Mouse (Mus musculus) layer of hippocampus, adult 11-12 months (tissue): ENCODE results near the gene Mt2.
A peak's percentile ranks its signal among the peaks of the same experiment; 100 is the strongest.
"Not testable (repeated sequence)": the region's sequence is repeated elsewhere in the genome, so short reads cannot be mapped to it uniquely, and the experiment has no call there.

Experiments used
- DNase-seq: peaks from one replicate; pipeline ENCODE4 v3.0.0; 2022; ENCODE audit warnings: low spot score

Mt2 gene

GRCm38 (mm10) chr8:94172075-94172808 lies at the start of gene Mt2:
Gene Mt2, plus strand, starts transcription at chr8:94172664.
- DNase-seq, result peak; percentile 75

GRCm38 (mm10) chr8:94122711-94123468 lies 49.6 kb upstream of the Mt2 start:
- DNase-seq, result peak; percentile 65

DNA sequence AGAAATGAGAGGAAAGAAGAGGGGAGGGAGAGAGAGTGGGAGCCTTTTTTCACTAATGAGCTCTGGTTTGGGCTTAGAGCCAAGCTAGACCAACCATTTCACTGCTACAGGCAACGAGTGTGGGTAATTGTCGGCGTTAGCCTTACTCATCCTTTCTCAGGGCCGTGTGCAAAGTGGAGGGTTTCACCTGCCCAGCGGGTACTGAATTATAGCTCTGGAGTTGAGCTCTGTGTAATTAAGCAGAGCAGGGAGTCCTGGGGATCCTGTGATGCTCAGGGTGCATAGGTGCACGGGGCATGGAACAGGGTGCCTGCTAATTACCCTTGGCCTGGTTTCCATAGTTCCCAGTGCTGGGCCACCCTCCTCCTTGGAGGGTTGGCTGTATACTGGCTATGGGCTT lies 44.8 kb upstream of the Mt2 start:
- no peak for DNase-seq

DNA sequence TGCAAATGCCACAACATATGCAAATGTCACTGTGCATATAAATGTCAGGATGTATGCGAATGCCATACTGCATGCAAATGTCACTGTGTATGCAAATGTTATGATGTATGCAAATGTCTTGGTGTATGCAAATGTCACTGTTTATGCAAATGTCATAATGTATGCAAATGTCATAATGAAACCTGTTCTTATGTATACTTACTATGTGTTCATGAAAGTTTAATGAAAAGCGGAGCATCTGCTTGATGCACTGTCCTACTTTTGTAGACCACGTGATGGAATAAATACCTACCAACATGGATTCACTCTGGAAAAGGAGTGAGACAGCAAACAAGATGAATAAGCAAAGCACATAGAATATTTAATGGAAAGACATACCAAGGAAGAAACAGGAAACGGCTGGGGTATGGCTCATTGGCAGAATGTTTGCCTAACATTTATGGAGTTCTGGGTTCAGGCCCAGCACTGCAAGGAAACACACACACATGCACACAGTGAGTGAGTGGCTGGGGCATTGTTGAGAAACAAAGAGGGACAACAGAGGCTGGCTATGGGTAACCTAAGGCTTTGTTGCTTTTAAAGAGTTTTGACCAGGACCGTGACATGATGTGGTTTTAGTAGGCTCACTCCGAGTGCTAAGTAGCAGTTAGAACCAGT lies 43.2 kb upstream of the Mt2 start:
- no peak for DNase-seq

DNA sequence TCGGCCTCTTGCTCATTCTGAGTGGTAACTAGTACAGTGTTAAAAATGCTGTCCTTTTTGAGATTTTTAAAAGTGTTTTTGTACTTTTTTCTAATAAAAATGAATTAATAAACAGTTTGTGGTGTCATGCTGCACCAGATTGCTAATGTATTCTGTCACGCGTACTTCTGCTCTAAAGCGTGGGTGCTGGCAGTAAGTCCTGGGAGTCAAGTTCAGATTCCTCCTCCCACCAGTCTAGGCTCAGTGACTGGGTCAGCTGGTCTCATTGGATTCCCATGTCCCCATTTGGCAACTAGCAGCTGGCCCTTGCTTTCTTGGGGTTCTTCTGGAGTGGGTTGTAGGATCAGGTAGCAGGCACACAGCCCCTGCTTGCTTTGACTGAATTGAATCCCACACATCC lies 42.3 kb upstream of the Mt2 start:
- no peak for DNase-seq

DNA sequence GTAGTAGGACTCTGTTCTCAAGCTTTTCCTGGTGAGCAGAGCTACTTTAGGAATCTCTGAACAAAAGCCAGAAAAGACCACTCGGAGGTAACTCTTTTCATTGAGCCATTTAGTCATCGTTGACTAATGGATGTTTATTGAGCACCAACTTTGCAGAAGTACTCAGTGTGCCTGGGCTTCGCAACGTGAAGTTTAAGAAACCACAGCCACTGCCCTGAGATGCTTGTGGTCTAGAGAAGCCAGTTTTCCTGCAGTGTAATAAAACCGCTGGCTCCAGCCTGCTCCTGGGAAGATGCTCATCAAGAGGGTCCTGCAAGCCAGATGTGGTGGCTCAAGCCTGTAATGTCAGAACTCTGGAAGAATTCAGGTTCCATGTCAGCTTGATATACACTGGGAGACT lies 40.4 kb upstream of the Mt2 start:
- no peak for DNase-seq

- DNase-seq, result not testable (repeated sequence)
These were observed 37.9 kb upstream of the Mt2 start for GRCm38 (mm10) chr8:94134601-94135000.

GRCm38 (mm10) chr8:94135556-94135955 lies 36.9 kb upstream of the Mt2 start:
- no peak for DNase-seq

- DNase-seq, result no peak
These were observed 36.3 kb upstream of the Mt2 start for GRCm38 (mm10) chr8:94136192-94136591.

GRCm38 (mm10) chr8:94136933-94137332 lies 35.5 kb upstream of the Mt2 start, which contains the start of gene Mt4:
Gene Mt4, plus strand, starts transcription at chr8:94137197.
- no peak for DNase-seq

DNA sequence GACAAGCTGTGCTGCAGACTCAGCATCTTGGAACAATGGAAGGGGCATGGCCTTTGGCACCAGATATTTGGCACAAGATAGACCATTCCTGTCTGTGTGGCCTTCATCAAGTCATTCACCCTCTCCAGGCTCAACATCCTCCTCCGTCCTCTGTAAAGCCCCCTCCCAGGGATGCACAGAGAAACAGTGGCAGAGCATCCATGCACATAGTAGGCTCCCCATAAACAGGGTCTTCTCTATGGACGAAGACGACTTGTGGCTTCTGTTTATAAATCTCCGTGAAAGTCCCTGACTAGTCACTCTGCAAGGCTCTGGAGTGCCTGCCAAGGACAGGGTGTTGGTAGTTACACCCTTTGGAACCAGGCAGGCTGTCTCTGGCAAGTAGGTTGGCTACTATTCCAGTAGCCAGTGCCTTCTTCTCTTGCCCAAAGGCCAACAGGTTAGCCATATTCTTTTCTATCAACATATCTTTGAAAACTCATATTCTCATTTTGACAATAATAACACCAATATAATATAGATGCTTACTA lies 32.1 kb upstream of the Mt2 start:
- no peak for DNase-seq

DNA sequence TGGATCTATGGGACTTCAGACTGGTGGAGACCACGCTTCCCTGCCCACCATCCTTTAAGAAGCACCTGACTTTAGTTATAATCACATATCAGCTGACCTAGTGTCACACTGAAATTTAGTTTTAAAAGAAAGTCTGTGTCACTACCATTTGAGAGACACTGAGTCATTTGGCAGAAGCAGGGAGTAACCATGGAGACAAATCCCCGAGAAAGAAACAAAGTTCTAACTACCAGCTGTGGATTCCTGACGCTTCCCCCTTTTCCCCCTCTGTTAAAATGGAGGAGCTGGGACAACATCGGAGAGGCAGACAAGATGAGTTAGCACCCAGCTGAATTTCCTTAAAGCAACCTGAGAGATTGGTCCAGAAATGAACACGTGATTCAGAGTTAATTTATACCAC lies 24.2 kb upstream of the Mt2 start:
- DNase-seq, result peak; percentile 29

- DNase-seq, result no peak
These were observed 21.5 kb upstream of the Mt2 start for GRCm38 (mm10) chr8:94150925-94151324.

DNA sequence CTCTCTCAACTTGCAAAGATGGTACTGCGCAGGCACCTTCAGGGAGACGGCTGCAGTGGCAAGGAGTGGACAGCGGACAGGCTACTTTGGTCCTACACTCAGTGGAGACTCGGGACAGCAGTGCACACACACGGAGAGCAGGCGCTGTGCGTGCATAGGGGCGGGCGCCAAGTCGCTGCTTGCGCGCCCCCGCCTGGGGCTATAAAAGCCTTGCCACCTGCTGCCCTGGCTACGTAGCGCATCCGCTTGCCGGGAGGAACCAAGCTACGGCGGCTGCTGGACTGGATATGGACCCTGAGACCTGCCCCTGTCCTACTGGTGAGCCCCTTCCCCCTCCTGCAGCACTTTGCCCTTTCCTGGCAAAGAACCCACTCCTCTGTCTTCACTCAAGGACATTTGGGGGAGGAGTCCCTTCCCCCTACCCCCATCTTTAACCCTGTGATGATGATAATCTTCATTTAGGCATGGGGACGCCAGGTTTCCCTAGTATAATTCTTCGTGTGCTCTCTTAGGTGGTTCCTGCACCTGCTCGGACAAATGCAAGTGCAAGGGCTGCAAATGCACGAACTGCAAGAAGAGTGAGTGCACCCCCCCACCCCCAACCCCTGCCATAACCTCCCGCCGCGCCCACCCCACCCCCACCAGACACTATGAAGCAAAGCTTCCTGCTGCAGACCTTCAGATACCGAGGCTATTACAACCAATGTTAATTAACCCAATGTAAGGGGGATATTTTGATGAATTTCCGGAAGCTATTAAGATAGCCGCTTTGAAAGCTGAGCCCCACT lies 19.8 kb upstream of the Mt2 start, which contains the start of gene Mt3:
TSS of gene Mt3 (plus strand) at position 95 of the 788 bp plus-strand sequence.
- peak; percentile 85 for DNase-seq

DNA sequence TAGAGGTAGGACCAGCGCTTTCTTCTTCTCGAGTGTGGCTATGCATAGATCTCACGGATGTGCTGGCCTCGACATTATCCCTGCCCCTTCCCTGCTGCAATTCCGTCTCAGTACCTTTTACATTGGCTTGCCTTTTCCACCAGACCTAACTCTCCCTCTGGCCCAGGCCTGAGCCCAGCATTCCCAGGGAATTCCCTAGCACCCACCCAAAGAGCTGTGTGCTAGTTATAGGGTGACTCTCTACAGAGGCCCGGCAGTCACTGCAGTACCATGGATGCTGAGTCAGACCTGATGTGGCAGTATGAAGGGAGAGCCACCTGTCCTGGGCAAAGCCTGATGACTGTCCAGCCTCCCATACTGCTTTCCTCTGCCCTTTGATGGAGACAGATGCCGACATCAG lies 19.0 kb upstream of the Mt2 start:
- peak; percentile 43 for DNase-seq

DNA sequence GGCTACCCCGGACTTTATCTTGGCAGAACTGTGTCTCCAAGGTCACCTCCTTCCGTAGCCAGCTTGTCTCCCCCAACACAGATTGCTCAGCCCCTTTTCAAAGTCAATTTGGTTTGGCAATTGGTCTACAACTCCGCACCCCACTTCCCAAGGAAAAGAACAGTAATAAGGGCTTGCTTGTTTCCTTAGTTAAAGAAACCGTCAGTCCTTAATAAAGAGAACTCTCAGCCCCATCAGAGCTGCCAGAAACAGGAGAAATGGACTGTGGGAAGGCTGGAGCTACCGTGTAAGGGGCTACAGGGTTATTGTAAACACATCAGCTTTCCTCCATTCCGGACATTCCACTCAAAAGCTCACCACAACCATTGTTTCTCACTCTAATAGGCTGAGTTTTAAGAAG lies 17.9 kb upstream of the Mt2 start:
- DNase-seq, result peak; percentile 39

- DNase-seq, result no peak
These were observed 16.4 kb upstream of the Mt2 start for GRCm38 (mm10) chr8:94156092-94156491.

DNA sequence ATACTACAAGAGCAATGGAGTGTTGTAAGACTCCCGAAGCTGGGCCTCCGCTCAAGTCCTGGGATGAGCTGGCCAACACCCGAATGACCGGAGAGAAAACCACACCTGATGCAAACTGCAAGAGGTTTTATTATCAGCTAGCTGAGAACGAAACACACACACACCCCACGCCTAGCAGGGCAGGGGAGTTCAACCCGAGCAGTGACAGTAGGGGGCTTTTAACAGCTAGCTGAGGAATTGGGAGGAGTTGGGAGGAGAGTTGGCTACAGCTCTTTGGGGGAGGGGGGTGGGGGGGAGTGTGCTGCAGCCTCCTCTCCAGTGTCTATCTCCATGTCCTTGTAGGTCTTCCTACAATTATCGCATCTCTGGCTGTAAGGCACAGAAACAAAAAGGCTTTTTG lies 6.7 kb upstream of the Mt2 start:
- DNase-seq, result not testable (repeated sequence)

DNA sequence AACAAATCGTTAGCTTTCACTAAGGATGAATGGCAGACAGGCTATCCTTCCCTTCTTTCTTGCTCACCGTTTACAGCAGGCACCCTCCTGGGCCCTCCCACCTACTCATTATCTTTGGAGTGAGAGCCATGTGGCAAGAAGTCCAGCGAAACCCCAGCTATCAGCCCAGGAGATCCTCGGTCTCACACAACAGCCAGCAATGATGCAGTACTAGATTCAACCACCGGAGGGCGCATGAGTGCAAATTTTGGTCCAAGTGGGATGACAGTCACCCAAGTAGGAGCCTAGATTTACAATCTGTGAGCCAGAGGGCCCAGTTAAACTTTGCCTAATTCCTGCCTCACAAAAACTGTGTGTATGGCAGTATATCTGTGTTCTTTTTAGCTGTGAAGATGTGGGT lies 5.2 kb upstream of the Mt2 start:
- DNase-seq, result peak; percentile 96

GRCm38 (mm10) chr8:94169547-94169946 lies 2.9 kb upstream of the Mt2 start:
- DNase-seq, result no peak

- no peak for DNase-seq
These were observed 1.1 kb upstream of the Mt2 start for GRCm38 (mm10) chr8:94171321-94171755.
